ENCODE assay signal across 13 mouse cellular contexts in genomic region chr15:31510477-31511405, GRCm38 (mm10). TPM values are rescaled to one million over a fixed set of nuclear protein-coding genes. Genes with fewer than 3 reads are reported as not detected.
DNase-seq lines count a peak whose midpoint lies in the region; ATAC-seq and TF ChIP-seq lines count a peak whose summit lies in the region.
"Had no signal": no experiment of that assay in that cellular context is flagged by ENCODE, and none has a peak within 500 bp of the region (broad histone marks: within the 10 kb centered on the region; RNA-seq: fewer than 3 reads in every experiment).

No protein-coding gene starts in this region.

- no peaks in the 10 kb centered on the region for H3K27me3 ChIP-seq in forebrain, embryonic 11.5 days (ENCODE audit: control insufficient read depth, insufficient read depth, low read length)
- no peaks in the 10 kb centered on the region for H3K27me3 ChIP-seq in forebrain, embryonic 10.5 days (ENCODE audit: poor library complexity, severe bottlenecking)
- H3K27me3 ChIP-seq in MEL (ENCODE audit: control insufficient read depth in 1 of 2, insufficient read depth in 2 of 2, low read length in 2 of 2), result no peaks in the 10 kb centered on the region
- no peaks in the 10 kb centered on the region for H3K27me3 ChIP-seq in liver, embryonic 15.5 days
- H3K27me3 ChIP-seq: hindbrain, embryonic 12.5 days had no signal

- no peaks in the 10 kb centered on the region for H3K9me3 ChIP-seq in forebrain, embryonic 11.5 days (ENCODE audit: control insufficient read depth, low read length)
- no peaks in the 10 kb centered on the region for H3K9me3 ChIP-seq in forebrain, embryonic 10.5 days
- H3K9me3 ChIP-seq in MEL (replicated peaks; ENCODE audit: insufficient read depth, low read length), result no peaks in the 10 kb centered on the region
- H3K9me3 ChIP-seq in liver, embryonic 15.5 days (replicated peaks), result no peaks in the 10 kb centered on the region
- H3K9me3 ChIP-seq: hindbrain, embryonic 12.5 days had no signal

- TF ChIP-seq RAD21 in MEL (IDR thresholded peaks at IDR 0.05; ENCODE audit: low read depth, low read length), result no peak

- no peaks in the 10 kb centered on the region for H3K36me3 ChIP-seq in forebrain, embryonic 11.5 days (ENCODE audit: control insufficient read depth, insufficient read depth, low read length)
- H3K36me3 ChIP-seq in forebrain, embryonic 10.5 days (replicated peaks), result peaks cover 8% of the 10 kb centered on the region
- H3K36me3 ChIP-seq in MEL (ENCODE audit: control insufficient read depth in 1 of 2, insufficient read depth in 2 of 2, low read length in 2 of 2), result peaks cover 11 to 51% of the 10 kb centered on the region in 2 experiments
- 0 out of 2 replicates have a peak, but pooled peaks cover 4% of the 10 kb centered on the region for H3K36me3 ChIP-seq in liver, embryonic 15.5 days (replicated peaks)
- H3K36me3 ChIP-seq: hindbrain, embryonic 12.5 days had no signal

- no peak overlapping the region for H3K4me2 ChIP-seq in forebrain, embryonic 11.5 days (ENCODE audit: low read depth, low read length, severe bottlenecking)
- peak overlapping the region; percentile 4; the same call in 1 of the 2 replicates for H3K4me2 ChIP-seq in liver, embryonic 15.5 days
- H3K4me2 ChIP-seq: hindbrain, embryonic 12.5 days had no signal

- 68% methylated on average over 7 of the region's 7 CpGs for WGBS in forebrain, embryonic 11.5 days
- WGBS in forebrain, embryonic 10.5 days, result 80% methylated on average over 7 of the region's 7 CpGs
- WGBS in liver, embryonic 15.5 days (ENCODE audit: insufficient replicate concordance), result 70% methylated on average over 7 of the region's 7 CpGs

- H3K4me1 ChIP-seq in forebrain, embryonic 11.5 days (replicated peaks; ENCODE audit: control insufficient read depth, insufficient read depth, low read length), result no peaks in the 10 kb centered on the region
- peaks cover 14% of the 10 kb centered on the region for H3K4me1 ChIP-seq in forebrain, embryonic 10.5 days
- H3K4me1 ChIP-seq in MEL (ENCODE audit: control insufficient read depth in 1 of 2, insufficient read depth in 2 of 2, low read length in 2 of 2), result peaks cover 25 to 34% of the 10 kb centered on the region in 2 experiments
- peaks cover 33% of the 10 kb centered on the region for H3K4me1 ChIP-seq in liver, embryonic 15.5 days (replicated peaks)

- no peak overlapping the region for H3K9ac ChIP-seq in forebrain, embryonic 11.5 days (ENCODE audit: low read length)
- no peak overlapping the region for H3K9ac ChIP-seq in MEL (ENCODE audit: control insufficient read depth, low read depth, low read length, poor library complexity, severe bottlenecking)
- no peak overlapping the region for H3K9ac ChIP-seq in liver, embryonic 15.5 days
- H3K9ac ChIP-seq: hindbrain, embryonic 12.5 days had no signal

- no peak for TF ChIP-seq CTCF in layer of hippocampus, adult 2 months (conservative IDR thresholded peaks at IDR 0.05)
- TF ChIP-seq CTCF in MEL (IDR thresholded peaks at IDR 0.05 in 2 of 3, conservative IDR thresholded peaks at IDR 0.05 in 1 of 3; ENCODE audit: control insufficient read depth in 1 of 3, insufficient read depth in 1 of 3, low read depth in 2 of 3, low read length in 3 of 3, poor library complexity in 1 of 3, severe bottlenecking in 1 of 3), result no peak

- peaks cover 51% of the 10 kb centered on the region for H3K79me2 ChIP-seq in MEL (ENCODE audit: control insufficient read depth, insufficient read depth, low read length, poor library complexity)

- peak; percentile 51; the same call in 1 of the 2 replicates for ATAC-seq in forebrain, embryonic 11.5 days (replicated peaks; ENCODE audit: low FRiP score)
- ATAC-seq in liver, embryonic 15.5 days (ENCODE audit: insufficient read depth), result peak; percentile 58

- no peak for TF ChIP-seq EP300 in MEL (IDR thresholded peaks at IDR 0.05; ENCODE audit: low read depth in 1 of 2, low read length in 2 of 2)

- no peak overlapping the region for H3K27ac ChIP-seq in forebrain, embryonic 11.5 days (ENCODE audit: low read depth, low read length)
- H3K27ac ChIP-seq in forebrain, embryonic 10.5 days, result no peak overlapping the region
- H3K27ac ChIP-seq in layer of hippocampus, adult 2 months, result peak overlapping the region; percentile 12; the same call in 1 of the 2 replicates
- H3K27ac ChIP-seq in MEL (ENCODE audit: control insufficient read depth, low read depth, low read length), result no peak overlapping the region
- H3K27ac ChIP-seq in liver, embryonic 15.5 days (replicated peaks), result 0 out of 2 replicates have a peak overlapping the region, but pooled peaks have one; percentile 8
- H3K27ac ChIP-seq: hindbrain, embryonic 12.5 days had no signal

- H3K4me3 ChIP-seq in forebrain, embryonic 11.5 days (ENCODE audit: low read depth, low read length), result no peak overlapping the region
- no peak overlapping the region for H3K4me3 ChIP-seq in forebrain, embryonic 10.5 days
- no peak overlapping the region for H3K4me3 ChIP-seq in layer of hippocampus, adult 2 months
- H3K4me3 ChIP-seq in MEL (ENCODE audit: control insufficient read depth in 1 of 2, insufficient read depth in 1 of 2, low read depth in 2 of 2, low read length in 2 of 2), result no peak overlapping the region
- H3K4me3 ChIP-seq in liver, embryonic 15.5 days (replicated peaks), result no peak overlapping the region
- H3K4me3 ChIP-seq: hindbrain, embryonic 12.5 days had no signal

- no peak for DNase-seq in forebrain, embryonic 11.5 days (ENCODE audit: low spot score)
- no peak for DNase-seq in forebrain, embryonic 10.5 days (ENCODE audit: extremely low spot score, low spot score)
- DNase-seq in layer of hippocampus, adult 2 months (ENCODE audit: low spot score in 2 of 2), result no peak
- no peak for DNase-seq in layer of hippocampus, adult 9-11 months
- DNase-seq in MEL (ENCODE audit: low read depth, low spot score), result peak; percentile 59
- DNase-seq in thymus, postnatal 25 days, result no peak
- DNase-seq in spleen, postnatal 36 days (ENCODE audit: low spot score in 2 of 2), result no peak
- DNase-seq: adrenal gland, postnatal 25 days; gastrocnemius, postnatal 10 days; thymus, adult 18-20 months had no signal

- no peak for TF ChIP-seq POLR2A in MEL (IDR thresholded peaks at IDR 0.05; ENCODE audit: control insufficient read depth in 1 of 2, insufficient read depth in 1 of 2, low read depth in 1 of 2, low read length in 2 of 2, poor library complexity in 1 of 2)

TF ChIP-seq in MEL, 35 proteins besides CTCF, POLR2A, EP300 and RAD21 (continues in another document):
- no peak for TF ChIP-seq TCF12 (IDR thresholded peaks at IDR 0.05; ENCODE audit: low read depth, low read length)
- TF ChIP-seq GABPA (IDR thresholded peaks at IDR 0.05; ENCODE audit: low read depth, low read length), result no peak
- TF ChIP-seq NRF1 (IDR thresholded peaks at IDR 0.05; ENCODE audit: insufficient read depth, low read depth, low read length, poor library complexity, severe bottlenecking), result no peak
- TF ChIP-seq USF1 (IDR thresholded peaks at IDR 0.05; ENCODE audit: low read depth, low read length), result no peak
- peak; percentile 15; the same call in 1 of the 2 replicates for TF ChIP-seq RCOR1 (IDR thresholded peaks at IDR 0.05; ENCODE audit: low read depth, low read length)
- TF ChIP-seq CHD1 (IDR thresholded peaks at IDR 0.05; ENCODE audit: low read depth, low read length), result 0 out of 2 replicates have a peak, but pooled peaks have one; percentile 62
- no peak for TF ChIP-seq CHD2 (IDR thresholded peaks at IDR 0.05; ENCODE audit: low read length)
- TF ChIP-seq ZMIZ1 (IDR thresholded peaks at IDR 0.05; ENCODE audit: low read depth, low read length), result no peak
- no peak for TF ChIP-seq MXI1 (IDR thresholded peaks at IDR 0.05; ENCODE audit: low read depth, low read length)
- TF ChIP-seq SIN3A (IDR thresholded peaks at IDR 0.05; ENCODE audit: low read length), result peak; percentile 25; the same call in 1 of the 2 replicates
- TF ChIP-seq ELF1 (IDR thresholded peaks at IDR 0.05; ENCODE audit: low read depth, low read length), result no peak
- no peak for TF ChIP-seq BHLHE40 (IDR thresholded peaks at IDR 0.05; ENCODE audit: borderline replicate concordance, low read depth, low read length)
- TF ChIP-seq ETS1 (IDR thresholded peaks at IDR 0.05; ENCODE audit: low read depth, low read length), result no peak
- TF ChIP-seq MEF2A (IDR thresholded peaks at IDR 0.05; ENCODE audit: extremely low read depth, insufficient replicate concordance, low read depth, low read length, poor library complexity, severe bottlenecking), result no peak
- TF ChIP-seq MAFK (IDR thresholded peaks at IDR 0.05; ENCODE audit: borderline replicate concordance, low read depth, low read length), result no peak
- no peak for TF ChIP-seq MYB (IDR thresholded peaks at IDR 0.05; ENCODE audit: low read depth, low read length)

RNA-seq across cellular contexts. Expression of gene March6, which starts 20.1 kb away (rescaled TPM):
- polyA plus RNA-seq in forebrain, embryonic 11.5 days (2014; fragmentation: Nextera tagmentation; extraction: Ambion mirVana), result 62.6 and 69.6 TPM in 2 replicates
- 44.0 and 44.9 TPM in 2 replicates for polyA plus RNA-seq in forebrain, embryonic 10.5 days (2016; fragmentation: Nextera tagmentation; extraction: Ambion mirVana)
- 100 to 1,000 TPM; 186 to 194 TPM for total RNA-seq in layer of hippocampus, adult 2 months (2021)
- 37.9 and 42.8 TPM in 2 replicates for total RNA-seq in MEL (2012; rRNA removed)
- 100 to 1,000 TPM in 1 of 2 experiments, 10 to 100 TPM in 1; 62.5 to 114 TPM for polyA plus RNA-seq in MEL (2012; ENCODE audit: insufficient read depth in 1 of 2, insufficient read length in 2 of 2, low read depth in 1 of 2, low replicate concordance in 2 of 2, missing spikeins in 1 of 2)
- 12.9 and 15.6 TPM in 2 replicates for polyA plus RNA-seq in liver, embryonic 15.5 days (2015; fragmentation: Nextera tagmentation; extraction: Ambion mirVana)

RNA-seq across cellular contexts. Expression of gene Cmbl, which starts 54.4 kb away (rescaled TPM):
- polyA plus RNA-seq in forebrain, embryonic 11.5 days (2014; fragmentation: Nextera tagmentation; extraction: Ambion mirVana), result 0.79 and 1.0 TPM in 2 replicates
- polyA plus RNA-seq in forebrain, embryonic 10.5 days (2016; fragmentation: Nextera tagmentation; extraction: Ambion mirVana), result 1.9 and 2.1 TPM in 2 replicates
- 10 to 100 TPM; 12.7 to 12.8 TPM for total RNA-seq in layer of hippocampus, adult 2 months (2021)
- 0.31 TPM in 1 of 2 replicates, not detected in the other for total RNA-seq in MEL (2012; rRNA removed)
- under 1 TPM in 1 of 2 experiments, not detected in 1; 0.22 TPM for polyA plus RNA-seq in MEL (2012; ENCODE audit: insufficient read depth in 1 of 2, insufficient read length in 2 of 2, low read depth in 1 of 2, low replicate concordance in 2 of 2, missing spikeins in 1 of 2)
- 11.0 and 13.3 TPM in 2 replicates for polyA plus RNA-seq in liver, embryonic 15.5 days (2015; fragmentation: Nextera tagmentation; extraction: Ambion mirVana)
- total RNA-seq: neutrophil, adult 5-6 weeks had no signal

RNA-seq across cellular contexts. Expression of gene Ropn1l, which starts 57.2 kb away (rescaled TPM):
- polyA plus RNA-seq in forebrain, embryonic 11.5 days (2014; fragmentation: Nextera tagmentation; extraction: Ambion mirVana), result 3.5 and 3.9 TPM in 2 replicates
- 3.3 and 4.3 TPM in 2 replicates for polyA plus RNA-seq in forebrain, embryonic 10.5 days (2016; fragmentation: Nextera tagmentation; extraction: Ambion mirVana)
- total RNA-seq in layer of hippocampus, adult 2 months (2021), result 1 to 10 TPM in 1 of 2 experiments, under 1 TPM in 1; 0.88 to 1.2 TPM
- 0.96 and 1.3 TPM in 2 replicates for total RNA-seq in MEL (2012; rRNA removed)
- polyA plus RNA-seq in MEL (2012; ENCODE audit: insufficient read depth in 1 of 2, insufficient read length in 2 of 2, low read depth in 1 of 2, low replicate concordance in 2 of 2, missing spikeins in 1 of 2), result 1 to 10 TPM in 1 of 2 experiments, not detected in 1; 1.7 TPM
- polyA plus RNA-seq in liver, embryonic 15.5 days (2015; fragmentation: Nextera tagmentation; extraction: Ambion mirVana), result 3.2 and 3.3 TPM in 2 replicates

Comparison
In these comparisons a context has a peak if more than half of its experiments do, and no peak if none do; other contexts are left out.
1. H3K27ac ChIP-seq: peak in layer of hippocampus, adult 2 months (single experiment) and liver, embryonic 15.5 days (single experiment); none in forebrain, embryonic 11.5 days (single experiment), forebrain, embryonic 10.5 days (single experiment) and MEL (single experiment).